Comparison of ENCODE assay signal across 11 mouse cellular contexts in genomic region chr13:36401011-36401410, GRCm38 (mm10).
"Had no signal": no experiment of that assay in that cellular context is flagged by ENCODE, and none has a peak within 500 bp of the region (broad histone marks: within the 10 kb centered on the region; RNA-seq: fewer than 3 reads in every experiment).

No protein-coding gene starts in this region.

- ATAC-seq: liver, embryonic 12.5 days; midbrain, embryonic 16.5 days had no signal

- DNase-seq: kidney, adult 11 months; kidney, adult 9 months; kidney, postnatal 36 days; layer of hippocampus, postnatal 36 days; lung, embryonic 14.5 days; retina, postnatal 1 day; spleen, adult 18-20 months; thymus, adult 18-20 months; thymus, postnatal 14 days had no signal
